Mouse (Mus musculus) left cerebral cortex, postnatal 25 days (tissue): ENCODE measurements at regions not wholly inside any gene's neighbourhood (a gene's known extent, or its start where the extent isn't known, plus 50 kb on each side); places are given as distances from the start of the nearest gene placed in this dataset.

Source experiments
- DNase-seq, 2 experiments: peaks; one replicate each; pipeline ENCODE4 v3.0.0; 2022; ENCODE audit warnings: low spot score in 2 of 2, mixed read lengths in 1 of 2
- intact Hi-C: fragments of 180-260 bp; cut with DNase I; formaldehyde crosslinking; loops from one replicate; pipeline ENCODE4 v1.15.1; 2025

DNA sequence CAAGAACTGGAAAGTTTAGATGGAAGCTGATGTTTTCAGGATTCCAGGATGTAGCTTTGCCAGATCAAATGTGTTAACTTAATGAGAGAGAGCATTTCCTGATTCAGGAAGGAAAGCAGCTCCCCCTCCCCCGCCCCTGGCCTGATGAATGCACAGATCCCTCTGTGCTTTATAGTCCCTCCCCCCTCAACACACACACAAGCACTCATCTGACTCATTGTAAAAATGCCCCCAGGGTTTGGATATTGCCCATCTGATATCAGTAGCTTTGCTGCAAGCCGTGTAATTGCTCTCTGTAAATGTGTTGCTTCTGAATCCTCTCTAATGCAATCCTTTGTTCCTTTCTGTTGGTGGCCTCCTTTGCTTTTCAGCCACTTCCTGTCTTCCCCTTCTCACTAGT, 221.5 kb upstream of the Cxxc4 start:
- no peak for DNase-seq
- intact Hi-C loops: no loop called here

DNA sequence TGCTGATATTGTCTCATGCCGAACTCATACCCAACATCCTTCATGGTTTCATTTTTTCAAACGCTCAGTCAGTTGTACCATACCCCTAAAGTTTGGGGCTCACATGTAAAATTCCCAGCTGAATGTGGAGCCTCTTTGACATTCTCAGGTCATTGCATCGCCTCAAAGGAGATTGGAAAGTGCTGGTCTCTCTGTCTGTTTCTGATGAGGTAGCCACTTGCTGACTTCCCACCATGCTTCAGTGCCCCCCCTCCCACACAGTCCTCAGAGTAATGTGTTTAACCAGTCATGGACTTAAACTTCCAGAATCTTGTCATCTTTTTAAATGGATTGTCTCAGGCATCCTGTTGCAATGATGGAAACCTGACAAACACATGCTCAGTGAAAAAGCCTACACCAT, 220.9 kb upstream of the Cxxc4 start:
- DNase-seq: peak in 1 of 2 experiments; percentile 21
- intact Hi-C loops: no loop called here

DNA sequence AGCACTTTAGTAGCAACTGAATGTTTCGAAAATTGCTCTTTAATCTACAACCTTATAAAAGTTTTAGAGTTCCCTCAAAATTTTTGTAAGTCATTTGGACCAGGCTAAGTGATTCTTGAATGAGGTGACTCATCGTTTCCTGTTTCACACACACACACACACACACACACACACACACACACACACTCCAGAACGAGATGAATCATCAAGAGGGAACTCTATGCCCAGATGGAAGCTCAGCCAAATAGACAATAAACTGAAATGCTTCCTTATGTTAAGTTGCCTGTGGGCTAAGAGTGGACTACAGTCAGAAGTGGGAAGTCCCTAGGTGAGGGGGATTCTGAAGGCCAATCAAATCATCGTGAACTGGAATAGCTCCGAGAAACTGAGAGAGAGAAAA, 202.4 kb upstream of the Cxxc4 start:
- intact Hi-C loops: no loop called here
- peak; percentile 28 to 88 for DNase-seq

DNA sequence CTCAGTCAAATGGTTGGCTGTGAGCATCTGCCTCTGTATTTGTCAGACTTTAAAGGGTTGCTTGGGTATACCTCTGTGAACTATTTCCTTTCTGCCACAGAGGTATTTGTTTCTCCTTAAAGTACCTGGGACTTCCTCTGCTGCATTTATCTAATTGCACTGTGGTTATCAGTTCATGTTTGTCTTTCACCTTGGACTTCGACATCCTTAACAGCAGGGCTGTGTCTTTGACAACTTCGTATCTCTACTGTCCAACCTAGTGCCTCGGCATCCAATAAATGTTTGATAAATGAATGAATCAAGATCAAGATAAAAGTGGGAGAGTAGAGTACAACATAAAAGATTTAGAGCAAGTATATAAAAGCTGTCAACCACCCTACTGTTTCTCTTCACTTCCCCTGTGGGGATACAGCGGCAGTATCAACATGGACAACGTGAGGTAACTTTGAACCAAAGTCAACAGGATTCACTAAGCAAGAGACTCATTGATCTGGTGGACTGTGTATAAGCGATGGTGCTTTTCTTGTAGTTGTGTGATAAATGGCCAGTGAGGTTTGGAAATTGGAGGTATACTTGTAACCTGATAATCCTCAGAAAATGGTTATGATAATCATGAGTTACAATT, 199.9 kb upstream of the Cxxc4 start:
- intact Hi-C loops: no loop called here
- no peak for DNase-seq

DNA sequence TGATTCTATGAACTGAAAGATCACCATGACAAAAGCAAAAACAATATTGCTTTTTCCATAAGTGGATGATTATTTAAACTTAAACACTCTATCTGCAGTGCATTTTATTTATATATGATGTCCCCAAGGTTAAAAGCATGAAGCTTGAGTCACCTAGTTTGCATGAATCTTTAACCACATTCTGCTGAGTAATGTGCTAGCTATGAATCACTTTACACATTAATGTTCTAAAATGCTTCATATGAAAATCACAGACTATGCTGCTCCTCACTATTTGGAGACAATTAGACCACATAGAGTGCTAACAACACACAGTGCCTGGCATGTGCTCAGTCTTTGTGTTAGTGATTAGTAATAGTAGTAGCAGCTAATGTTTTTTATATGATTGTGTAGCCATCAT, 185.6 kb upstream of the Cxxc4 start:
- intact Hi-C loops: no loop called here
- no peak for DNase-seq

DNA sequence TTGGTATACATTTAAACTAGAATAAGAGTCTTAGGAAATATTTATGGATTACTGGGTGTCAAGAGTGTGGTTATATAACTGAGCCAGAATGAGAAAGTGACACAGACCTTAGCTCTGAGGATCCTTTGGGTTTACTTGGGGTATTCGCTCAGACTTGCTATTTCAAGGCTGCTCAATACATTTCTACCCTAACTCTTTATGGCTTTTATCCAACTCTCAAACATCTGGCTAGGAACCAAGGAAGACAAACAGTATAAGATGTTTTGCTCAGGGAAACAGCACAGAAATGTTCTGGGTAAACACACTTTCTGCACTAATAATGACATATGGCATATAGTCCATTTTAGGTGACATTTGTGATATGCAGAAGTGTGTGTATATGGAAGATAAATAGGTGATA, 153.8 kb upstream of the Cxxc4 start:
- intact Hi-C loops: no loop called here
- DNase-seq: no peak

DNA sequence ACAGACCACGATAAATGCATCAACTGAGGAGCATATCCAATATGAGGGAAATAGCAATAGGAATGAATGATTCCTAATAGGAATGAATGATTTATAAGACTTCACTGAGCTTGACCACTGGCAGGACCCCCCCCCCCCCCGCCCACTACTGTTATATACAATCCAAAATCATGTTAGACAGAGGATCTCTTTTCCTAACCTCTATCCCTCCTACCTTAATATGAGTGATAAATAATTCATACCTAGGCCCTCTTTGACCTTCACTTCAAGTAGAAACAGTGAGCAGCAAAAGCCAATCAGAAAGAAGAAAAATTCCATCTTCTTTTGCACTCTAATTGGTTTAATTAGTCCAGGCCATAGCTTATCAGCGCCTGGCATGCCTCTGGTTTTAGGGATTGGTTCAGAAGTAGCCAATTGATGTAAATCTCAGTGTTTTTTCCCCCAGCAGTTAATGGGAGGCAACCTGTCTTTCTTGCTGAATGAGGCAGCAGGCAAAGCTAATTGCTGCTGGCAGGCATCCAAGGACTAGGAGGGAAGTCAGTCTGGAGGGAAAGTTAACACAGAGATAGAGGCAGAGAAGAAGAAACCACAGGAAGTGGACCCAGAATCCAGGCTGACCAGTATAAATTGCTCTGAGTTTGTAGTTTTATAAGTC, 136.7 kb upstream of the Cxxc4 start:
- intact Hi-C loops: no loop called here
- DNase-seq: peak; percentile 16 to 24

DNA sequence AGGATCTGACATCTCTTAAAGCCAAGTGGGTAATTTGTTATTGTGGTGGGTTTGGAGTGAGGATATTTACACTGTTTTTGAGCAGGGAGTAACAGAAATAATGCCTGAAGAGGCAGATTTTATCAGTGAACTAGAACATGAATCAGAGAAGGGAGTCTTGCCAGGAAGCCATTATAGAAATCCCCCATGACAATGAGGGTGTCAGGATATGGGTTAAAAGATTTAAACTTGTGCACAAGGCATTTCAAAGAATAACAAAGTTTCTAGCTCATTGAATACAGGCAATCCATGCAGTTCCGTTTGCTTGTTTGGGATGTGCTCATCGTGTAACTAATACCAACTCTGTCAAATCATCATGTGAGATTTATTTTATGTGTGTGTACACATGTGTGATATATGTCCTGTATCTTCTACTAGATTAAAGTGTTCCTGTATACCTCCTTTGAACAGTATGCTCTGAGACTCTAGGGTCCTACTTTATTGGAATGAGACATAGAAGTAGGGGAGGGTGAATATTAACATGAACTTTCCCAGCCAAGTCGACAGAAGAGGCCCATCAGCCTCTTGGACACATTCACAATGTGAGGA, 134.0 kb upstream of the Cxxc4 start:
- intact Hi-C loops: no loop called here
- DNase-seq: no peak

DNA sequence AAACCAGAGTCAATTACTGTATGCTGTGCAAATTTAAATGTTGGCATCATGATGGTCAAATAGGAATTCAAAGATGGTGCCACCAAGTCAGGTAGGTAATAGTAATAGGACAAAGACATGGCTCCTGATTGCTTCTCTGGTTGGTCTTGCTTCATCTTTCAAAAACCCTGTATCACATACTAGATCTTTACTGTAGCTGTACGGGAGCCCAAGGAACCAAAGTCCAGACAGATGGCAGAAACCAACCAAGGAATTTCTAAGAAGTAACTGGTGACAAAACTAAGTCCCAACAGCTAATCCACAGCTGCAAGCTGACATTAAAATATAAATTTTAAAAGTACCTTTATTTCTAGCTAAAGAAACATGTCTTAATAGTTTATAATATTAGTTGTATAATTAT, 131.7 kb upstream of the Cxxc4 start:
- intact Hi-C loops: no loop called here
- DNase-seq: no peak

DNA sequence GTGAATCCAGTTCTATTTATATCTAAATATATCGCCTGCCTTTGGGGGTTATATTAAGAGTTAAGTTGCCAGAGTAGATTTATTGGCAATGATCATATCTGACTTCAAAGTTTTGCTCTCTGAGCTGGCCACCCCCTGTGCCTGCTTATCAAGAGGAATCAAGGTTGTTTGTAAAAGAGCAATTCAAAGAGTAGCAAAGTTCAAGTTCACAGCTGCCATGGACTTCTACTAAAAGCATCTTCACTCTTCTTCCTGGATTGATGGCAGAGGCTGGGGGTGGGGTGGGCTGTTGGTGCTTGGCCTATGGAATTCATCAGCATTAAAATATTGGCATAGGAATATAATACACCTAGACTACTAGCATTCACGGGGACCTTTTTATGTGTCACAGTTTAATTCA, 131.2 kb upstream of the Cxxc4 start:
- intact Hi-C loops: no loop called here
- DNase-seq: no peak

DNA sequence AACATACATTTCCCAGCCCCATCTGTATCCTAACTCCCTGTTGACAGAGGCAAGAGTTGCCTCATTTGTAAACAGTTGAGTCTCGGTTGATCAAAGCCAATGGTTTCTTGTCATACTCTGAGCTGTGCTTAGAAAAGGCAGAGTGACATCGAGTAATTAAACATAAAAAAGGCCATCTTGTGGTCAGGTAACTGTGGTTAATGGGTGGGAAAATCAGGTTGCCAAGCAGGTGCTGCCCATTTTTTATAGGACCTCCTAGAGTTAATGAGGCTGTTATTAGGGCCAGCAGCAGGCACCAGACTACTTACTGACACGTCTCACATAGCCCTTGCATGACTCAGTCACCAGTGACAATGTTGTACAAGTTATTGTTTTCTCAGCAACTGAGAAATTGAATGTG, 130.7 kb upstream of the Cxxc4 start:
- intact Hi-C loops: no loop called here

DNA sequence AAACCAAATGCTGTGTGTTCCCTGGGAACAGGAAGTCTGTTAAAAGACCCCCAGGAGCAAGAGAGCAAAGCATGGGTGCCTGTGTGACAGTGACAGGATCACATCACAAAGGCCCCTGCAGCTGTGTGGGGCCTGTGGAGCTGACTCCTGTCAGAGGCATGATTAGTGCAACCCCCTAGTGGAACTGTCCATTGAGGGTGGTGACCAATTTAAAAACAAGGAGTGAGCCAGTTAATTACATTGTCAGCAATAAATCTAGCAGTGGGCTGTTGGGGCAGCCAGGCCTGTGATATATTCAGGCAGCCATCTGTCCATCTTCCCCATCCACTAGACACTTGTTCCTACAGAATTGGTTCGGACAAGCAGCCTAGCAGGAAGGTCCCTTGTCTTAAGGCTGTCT, 121.8 kb upstream of the Cxxc4 start:
- DNase-seq: no peak
- intact Hi-C loops: no loop called here

More for the DNA sequence above, 130.7 kb upstream of the Cxxc4 start:
- no peak for DNase-seq

DNA sequence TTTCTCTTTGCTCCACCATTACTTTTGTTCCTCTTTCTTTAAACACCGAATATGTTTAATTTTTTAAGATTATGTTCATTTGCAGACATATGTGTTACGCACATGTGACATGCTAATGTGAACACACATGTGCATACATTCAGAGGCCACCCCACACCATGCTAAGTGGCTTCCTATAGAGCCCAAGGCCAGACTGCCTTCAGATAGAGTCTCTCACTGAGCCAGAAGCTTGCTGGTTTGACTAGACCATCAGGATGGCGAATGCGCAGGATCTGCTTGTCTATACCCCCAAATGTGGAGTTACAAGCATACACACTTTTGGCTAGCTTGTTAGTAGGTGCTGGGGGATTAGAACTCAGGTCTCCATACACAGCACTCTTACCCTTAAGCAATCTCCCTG, 121.3 kb upstream of the Cxxc4 start:
- intact Hi-C loops: no loop called here
- DNase-seq: no peak

DNA sequence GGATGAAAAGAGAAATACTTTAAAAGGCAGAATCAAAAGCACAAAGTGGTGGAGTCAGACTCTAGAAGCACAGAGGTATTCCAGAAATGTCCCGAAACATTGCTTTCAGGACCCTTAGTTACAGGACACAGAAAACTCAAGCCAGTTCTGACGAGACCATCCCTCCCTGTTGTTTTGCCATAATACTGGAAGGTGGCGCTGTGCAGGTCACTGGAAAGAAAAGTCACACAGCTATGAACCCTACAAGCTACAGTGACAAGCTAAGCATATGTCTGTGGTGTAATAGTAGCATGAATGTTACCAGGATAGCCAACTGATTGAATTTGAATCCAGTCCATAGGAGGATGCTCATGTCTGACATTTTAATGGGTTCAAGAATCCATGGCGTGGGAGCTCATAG, 117.4 kb upstream of the Cxxc4 start:
- intact Hi-C loops: no loop called here
- no peak for DNase-seq

DNA sequence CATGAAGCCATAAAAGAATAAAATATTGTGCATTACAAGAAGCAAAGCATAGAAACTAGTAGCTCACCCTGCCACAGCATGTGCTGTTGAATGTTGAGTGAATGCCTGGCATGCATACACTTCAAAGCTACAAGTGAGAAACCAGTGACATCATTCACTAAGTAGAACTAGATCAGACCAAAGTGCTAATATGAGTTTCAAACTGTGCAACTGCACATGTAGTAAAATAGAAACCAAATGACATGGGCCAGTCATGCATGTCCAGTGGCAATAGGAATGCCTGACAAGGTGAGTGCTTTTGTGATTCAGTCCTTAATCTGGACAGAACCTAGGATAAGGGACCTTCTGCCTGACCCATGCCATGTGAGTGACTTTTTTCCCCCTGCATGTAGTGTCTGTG, 111.3 kb upstream of the Cxxc4 start:
- intact Hi-C loops: no loop called here
- no peak for DNase-seq

DNA sequence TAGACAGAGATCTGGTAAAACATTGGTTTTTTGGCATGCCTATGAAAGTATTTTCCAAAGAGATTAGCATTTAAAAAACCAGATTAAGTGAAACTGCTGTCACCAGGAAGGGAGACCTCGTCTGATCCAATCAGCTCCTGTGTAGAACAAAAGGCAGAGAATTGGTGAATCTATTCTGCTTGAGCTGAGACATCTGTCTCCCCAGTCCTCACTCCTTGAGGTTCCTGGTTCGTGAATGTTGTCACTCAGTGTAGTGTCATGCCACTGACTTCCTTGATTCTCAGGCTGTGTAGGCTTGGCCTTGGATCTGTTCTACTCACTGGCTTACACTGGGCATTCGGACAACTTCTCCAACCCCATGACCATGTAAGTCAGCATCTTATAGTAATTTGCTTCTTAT, 105.9 kb upstream of the Cxxc4 start:
- no peak for DNase-seq
- intact Hi-C loops: no loop called here

DNA sequence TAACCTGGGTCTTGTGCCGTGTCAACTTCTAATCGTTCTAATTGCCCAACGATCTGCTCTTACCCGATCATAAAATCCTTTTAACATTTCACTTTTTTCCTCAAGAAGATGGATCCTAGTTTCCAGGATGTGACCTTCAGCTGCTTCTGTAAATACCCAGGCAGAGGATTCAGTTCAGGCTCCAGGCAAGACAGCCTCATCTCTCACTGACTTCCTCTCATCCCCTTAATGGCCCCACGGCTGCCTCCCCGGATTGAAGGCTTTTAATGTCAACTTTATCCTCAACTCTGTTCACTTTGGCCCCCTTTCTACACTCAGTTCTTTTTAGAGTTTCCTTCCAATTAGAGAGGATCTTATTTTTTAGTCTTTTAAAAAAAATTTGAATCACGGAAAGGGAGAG, 91.0 kb upstream of the Cxxc4 start:
- DNase-seq: no peak
- intact Hi-C loops: no loop called here

DNA sequence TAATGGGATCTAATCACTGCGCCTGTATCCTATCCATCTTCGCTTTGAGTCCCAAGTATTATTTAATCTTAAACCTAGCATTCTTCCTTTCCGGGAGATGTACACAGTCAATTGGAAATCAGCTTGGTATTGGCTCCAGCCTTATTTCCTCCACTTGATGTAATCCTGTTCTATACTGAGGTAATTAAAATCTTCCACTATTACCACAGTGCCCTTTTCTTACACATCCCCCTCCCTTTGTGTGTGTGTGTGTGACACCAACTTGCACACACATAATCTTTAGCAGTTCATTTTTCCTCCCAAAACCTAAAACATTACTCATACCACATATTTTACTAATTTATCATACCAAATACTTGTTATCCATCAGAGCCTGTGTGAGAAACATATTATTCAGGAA, 90.3 kb upstream of the Cxxc4 start:
- intact Hi-C loops: loop anchor here (2.0 kb wide), 1 partner anchor 91 kb away; the partner anchor contains the start of gene Cxxc4
- DNase-seq: no peak

DNA sequence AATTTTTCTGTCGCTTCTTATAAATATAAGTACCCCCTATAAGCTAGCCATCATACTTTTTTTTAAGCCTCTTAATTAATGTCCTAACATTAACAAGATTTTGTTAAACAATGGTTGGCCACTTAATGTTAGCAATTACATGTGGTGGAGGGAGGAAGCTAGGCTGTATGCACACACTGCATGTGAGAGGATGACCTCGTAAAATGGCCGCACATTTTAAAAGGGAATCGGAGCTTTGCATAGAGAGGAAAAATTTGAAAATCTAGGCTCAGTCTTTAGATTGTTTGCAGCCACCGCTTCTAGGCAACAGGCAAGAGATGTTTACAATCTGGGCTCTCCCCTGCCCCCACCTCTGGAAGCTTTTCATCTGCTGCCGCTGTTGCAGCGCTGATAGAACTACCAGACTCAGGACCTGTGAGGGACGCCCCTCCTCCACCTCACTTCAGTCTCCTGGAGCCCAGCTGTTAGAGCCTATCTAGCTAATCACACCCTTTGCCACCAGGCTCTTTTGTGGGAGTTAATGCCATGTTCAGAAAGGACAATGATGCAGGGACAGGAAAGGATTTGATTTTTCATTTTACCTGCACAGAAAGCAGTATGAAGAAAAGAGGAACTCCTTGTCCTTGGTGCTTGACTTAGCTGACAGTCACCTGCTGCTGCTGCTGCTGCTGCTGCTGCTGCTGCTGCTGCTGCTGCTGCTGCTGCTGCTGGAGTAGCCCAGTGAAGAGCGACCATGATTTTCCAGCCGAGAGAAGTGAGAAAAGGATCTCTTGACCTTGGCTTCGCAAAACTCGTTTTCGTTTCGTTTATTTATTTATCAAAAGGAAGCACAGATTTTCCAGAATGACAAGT, 89.7 kb upstream of the Cxxc4 start:
- intact Hi-C loops: loop anchor here (2.0 kb wide), 1 partner anchor 90 kb away; the partner anchor contains the start of gene Cxxc4
- DNase-seq: peak; percentile 47 to 52

DNA sequence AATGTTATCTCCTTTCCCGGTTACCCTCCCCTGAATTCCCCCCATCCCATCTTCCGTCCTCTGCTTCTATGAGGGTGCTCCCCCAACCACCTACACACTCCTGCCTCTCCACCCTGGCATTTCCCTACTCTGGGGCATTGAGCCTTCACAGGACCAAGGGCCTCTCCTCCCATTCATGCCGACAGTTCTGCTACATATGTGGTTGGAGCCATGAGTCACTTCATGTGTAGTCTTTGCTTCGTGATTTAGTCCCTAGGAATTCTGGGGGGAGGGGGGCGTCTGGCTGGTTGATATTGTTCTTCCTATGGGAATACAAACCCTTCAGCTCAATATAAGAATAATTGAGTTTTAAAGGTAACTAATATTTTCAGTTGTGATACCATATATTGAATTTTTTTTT, 74.0 kb upstream of the Cxxc4 start:
- intact Hi-C loops: no loop called here
- DNase-seq: no peak

DNA sequence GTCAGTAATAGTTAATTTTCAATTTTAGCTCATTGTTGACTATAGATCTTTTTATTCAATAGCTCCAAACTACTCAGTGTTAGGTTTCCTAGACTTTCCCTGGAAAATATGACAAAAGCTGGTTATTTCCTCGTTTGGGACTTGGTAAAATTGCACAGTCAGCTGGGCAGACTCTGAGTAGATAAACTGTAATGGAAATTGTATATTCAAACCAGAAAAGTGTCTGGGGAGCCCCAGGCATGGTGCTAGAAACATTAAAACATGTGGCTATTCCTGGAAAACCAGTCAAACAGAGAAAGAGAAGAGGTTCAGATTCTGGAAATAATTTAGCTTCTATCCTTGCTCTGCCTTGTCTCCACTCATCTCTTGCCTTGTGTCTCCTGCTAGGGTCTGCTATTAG, 66.4 kb upstream of the Cxxc4 start:
- no peak for DNase-seq
- intact Hi-C loops: no loop called here
